Mouse (Mus musculus) layer of hippocampus, adult 8-10 months (tissue): ENCODE data around the gene Dyrk1b. TPM values are rescaled to one million over a fixed set of nuclear protein-coding genes. Genes with fewer than 3 reads are reported as not detected.
"Not testable (repeated sequence)": the region's sequence is repeated elsewhere in the genome, so short reads cannot be mapped to it uniquely, and the experiment has no call there.

Experiments
- DNase-seq, 2 experiments: peaks; one replicate each; pipeline ENCODE4 v3.0.0; 2022; ENCODE audit warnings: low spot score in 2 of 2
- total RNA-seq, 4 experiments: library from RNA; stranded (reverse); gene quantifications; 2 replicates each; pipeline ENCODE4 v1.2.4; 2022

Dyrk1b gene
- total RNA-seq, 4 experiments from 2014 or later: 39.6 to 52.5 (median 46.4) TPM

DNA sequence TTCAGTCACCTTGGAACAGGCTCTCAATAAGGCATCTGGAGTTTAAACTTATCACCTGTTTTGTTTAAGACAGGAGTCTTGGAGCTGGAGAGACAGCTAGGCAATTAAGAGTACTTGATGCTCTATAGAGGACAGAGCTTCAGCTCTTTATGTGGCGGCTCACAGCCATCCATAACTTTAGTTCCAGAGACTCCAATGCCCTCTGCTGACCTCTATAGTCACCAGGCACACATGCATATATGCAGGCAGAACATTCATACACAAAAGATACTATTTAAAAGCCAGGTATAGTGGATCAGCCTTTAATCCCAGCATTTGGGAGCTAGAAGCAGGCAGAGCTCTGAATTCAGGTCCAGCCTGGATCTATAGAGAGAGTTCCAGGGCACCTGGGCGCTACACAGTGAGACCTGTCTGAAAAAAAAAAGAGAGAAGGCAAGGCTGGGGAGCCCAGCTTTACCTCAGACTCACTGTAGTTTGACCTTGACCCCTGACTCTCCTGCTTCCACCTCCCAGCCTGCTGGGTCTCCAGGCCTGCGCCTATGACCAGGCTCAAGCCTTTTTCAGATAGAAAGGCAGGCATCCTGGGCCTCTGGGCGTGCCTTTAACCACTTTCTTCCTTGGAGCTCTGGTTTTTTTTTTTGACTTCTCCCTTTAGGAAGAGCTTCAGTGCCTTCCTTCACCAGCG, 16.3 kb downstream of the Dyrk1b start:
- DNase-seq: no peak

DNA sequence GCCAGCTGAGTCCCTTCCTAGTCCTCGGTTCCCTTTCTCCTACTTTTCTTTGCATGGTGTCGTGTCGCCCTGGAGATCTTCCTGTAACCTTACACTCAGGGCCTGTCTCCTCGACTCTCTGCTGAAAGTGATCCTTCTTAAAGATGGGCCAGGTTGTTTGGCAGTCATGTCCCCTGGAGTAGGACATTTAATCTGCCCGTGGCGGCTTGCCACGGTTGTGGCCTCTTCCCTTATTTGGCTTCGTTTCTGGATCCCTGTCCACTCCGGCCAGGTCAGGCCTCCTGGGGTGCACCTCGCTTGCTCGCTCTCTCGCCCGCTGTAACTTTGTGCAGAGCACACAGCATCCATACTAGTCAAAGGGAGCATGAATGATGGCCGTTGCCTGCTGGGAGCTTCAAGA, 17.3 kb downstream of the Dyrk1b start:
- DNase-seq: no peak

DNA sequence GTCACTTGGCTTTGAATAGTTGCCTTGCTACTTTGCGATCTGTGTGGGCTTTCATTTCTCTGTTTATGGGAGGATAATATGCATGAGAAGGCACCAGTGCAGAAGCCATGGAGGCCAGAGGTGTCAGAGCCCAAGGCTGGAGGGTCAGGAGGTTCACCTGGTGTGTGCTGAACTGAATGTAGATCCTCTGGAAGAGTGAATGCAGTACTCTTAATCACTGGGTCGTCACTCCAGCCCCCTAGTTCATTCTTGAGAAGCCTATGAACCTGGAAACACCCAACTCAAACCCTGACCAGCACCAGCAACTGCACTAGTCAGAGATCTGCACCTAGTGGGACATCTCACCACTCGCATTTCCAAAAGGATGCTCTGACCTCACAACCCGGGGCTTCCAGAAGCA, 19.8 kb downstream of the Dyrk1b start:
- DNase-seq: no peak

DNA sequence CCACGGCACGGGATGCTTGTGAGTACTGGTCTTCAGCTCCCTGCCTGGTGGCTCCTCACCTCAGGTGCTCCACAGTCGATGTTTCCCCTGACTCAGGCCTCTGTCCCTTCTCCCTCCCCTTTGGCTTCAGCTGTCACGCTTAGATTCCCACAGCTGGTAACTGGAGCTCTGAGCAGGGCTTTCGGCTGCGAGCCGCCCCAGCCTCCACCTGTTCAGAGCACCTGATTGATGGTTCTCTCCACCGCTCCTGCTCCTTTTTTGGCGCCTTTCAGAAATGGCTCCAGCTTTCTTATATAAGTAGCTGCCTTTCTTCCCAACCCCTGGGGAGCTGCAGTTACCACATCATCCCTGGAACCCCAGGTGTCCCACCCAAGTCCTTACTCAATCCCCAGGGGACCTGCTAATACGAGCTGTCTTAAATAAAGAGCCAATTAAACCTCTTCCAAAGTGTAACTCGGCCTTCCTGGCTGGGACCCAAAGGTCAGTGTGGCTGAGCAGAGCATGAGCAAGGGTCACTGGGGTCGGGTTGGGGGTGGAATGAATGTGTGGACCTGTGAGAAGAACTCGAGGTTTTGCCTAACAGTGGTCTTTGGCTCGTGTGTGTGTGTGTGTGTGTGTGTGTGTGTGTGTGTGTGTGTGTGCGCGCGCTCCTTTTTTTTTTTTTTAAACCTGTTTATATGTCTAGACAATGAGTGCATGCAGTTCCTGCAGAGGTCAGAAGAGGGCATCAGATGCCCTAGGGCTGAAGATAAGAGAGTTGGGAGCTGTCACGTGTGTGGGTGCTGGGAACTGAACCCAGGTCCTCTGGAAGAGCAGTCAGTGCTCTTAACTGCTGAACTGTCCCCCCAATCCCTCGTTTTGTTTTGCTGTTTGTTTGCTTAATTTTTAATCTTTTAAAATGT, 24.2 kb downstream of the Dyrk1b start:
- DNase-seq: no peak

DNA sequence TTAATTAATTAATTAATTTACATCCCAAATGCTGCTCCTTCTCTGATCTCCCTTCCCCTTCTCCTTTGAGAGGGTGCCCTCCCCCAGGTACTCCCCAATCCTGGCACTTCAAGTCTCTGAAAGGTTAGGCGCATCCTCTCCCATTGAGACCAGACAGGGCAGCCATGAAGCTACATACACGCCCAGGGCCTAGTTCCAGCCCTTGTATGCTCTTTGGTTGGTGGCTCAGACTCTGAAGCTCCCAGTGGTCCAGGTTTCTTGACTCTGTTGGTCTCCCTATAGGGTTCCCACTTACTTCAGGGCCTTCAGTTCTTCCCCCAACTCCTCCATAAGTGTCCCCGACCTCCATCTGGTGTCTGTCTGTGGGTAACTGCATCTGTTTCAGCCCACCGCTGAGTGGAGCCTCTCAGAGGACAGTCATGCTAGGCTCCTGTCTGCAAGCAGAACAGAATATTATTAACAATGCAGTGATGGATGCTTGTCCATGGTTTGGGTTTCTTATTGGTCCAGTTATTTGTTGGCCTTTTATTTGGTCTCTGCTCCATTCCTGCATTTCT, 26.9 kb downstream of the Dyrk1b start:
- no peak for DNase-seq

DNA sequence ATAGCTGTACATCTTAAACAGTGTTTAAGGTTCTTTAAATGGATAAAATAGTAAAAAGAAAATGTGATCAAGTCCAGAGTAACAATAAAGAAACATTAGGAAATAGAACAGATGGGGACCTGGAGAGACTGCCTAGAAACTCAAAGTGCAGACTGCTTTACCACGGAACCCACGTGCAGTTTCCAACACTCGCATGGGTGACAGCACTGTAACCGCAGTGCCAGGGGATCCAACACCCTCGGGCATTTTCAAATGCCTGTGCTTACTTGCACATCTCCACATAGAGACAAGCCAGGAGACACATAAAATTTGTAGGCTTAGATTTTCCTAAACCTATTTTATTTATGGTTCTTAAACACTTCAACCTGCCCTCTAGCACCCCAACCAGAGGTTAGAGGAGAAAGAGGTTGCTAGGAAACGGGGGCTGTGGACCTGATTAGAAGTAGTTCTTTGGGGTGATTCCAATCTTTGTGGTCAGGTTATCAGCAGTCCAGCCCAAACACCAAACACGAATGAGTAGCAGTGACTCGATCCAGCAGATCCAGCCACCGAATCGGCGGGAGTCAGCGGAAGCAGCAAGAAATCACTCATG, 29.2 kb downstream of the Dyrk1b start:
- no peak for DNase-seq

DNA sequence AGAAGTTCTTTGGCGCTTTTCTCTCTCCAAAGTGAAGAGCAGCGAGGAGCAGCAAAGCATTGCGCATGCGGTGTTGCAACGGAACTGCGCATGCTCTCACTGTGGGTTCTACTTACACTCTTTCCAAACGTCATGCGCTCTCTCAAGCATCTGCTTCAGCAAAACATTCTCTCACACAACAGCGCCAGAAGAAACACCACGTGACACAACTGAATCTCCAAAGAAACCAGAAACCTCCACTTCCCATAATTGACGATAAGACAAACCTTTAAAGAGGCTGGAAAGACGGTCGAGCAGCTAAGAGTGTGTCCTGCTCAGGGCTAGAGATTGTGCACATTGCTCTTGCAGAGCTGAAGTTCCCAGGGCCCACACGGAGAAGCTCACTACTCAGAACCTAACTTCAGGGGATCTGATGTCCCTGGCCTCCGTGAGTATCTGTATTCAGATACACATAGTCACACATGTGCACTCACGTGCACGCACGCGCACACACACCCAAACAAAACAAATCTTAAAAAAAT, 29.8 kb downstream of the Dyrk1b start:
- peak; percentile 41 to 71 for DNase-seq

DNA sequence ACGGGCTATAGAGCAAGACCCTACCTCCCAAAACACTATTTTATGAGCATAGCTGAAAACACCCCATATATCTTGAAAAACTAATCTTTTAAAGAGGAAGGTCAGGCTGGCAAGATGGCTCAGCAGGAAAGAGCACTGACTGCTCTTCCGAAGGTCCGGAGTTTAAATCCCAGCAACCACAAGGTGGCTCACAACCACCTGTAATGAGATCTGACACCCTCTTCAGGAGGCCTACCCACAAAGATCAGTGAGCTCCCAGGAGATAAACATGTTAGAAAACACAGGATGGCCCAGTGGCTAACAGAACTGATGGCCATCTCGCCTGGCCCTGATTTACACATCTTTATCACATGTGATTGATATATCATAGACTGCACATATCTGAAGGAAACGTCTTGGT, 31.5 kb downstream of the Dyrk1b start:
- DNase-seq: no peak

DNA sequence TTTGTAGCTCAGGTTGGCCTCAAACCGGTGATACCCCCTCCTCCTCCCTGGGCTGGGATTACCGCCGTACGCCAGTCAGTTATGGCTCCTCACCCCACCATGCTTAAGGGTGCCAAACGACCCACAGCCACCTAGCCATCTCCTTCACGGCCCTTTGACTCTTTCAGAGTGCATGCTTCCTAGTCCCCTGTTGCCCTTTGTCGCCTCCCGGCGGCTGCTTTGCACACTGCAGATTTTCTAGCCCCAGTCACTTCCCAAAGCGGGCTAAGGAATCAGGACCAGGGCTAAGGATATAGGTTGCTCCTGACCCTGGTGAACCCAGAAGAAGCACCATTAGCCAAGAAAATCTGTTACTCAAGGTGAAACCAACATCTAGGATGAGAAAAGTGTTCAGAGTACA, 34.9 kb downstream of the Dyrk1b start:
- DNase-seq: peak in 1 of 2 experiments; percentile 40

DNA sequence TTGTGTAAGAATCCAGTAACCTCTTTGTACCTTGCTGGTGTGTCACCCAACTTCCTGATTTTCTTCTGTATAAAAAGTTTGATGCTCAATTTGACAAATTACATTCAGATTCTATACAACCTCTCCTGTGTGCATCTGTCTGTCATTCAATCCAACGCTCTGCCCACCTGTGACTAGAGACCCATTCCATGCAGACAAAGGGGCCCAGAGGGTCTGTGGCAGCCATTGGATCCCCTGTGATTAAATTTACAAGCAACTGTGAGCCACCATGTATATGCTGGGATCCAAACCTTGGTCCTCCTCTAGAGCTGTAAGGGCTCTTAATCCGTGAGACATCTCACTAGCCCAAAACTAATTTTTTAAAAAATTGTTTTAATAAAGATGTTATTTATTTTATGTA, 36.7 kb downstream of the Dyrk1b start:
- DNase-seq: not testable (repeated sequence)

DNA sequence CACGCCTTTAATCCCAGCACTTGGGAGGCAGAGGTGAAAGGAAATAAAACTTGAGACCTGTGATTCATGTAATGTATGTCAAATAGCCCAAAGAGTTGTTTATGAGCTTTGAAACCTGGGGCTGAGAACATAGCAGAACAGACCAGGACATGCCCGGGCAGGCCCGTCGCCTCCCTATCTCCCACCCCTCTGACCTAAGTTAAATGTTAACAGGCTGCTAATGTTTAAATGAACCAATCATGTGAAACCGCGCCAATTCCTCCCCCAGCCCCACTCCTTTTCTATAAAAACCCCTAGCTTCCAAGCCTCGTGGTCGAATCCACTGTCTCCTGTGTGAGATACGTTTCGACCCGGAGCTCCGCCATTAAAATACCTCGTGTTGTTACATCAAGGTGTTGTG, 38.5 kb downstream of the Dyrk1b start:
- DNase-seq: not testable (repeated sequence)

DNA sequence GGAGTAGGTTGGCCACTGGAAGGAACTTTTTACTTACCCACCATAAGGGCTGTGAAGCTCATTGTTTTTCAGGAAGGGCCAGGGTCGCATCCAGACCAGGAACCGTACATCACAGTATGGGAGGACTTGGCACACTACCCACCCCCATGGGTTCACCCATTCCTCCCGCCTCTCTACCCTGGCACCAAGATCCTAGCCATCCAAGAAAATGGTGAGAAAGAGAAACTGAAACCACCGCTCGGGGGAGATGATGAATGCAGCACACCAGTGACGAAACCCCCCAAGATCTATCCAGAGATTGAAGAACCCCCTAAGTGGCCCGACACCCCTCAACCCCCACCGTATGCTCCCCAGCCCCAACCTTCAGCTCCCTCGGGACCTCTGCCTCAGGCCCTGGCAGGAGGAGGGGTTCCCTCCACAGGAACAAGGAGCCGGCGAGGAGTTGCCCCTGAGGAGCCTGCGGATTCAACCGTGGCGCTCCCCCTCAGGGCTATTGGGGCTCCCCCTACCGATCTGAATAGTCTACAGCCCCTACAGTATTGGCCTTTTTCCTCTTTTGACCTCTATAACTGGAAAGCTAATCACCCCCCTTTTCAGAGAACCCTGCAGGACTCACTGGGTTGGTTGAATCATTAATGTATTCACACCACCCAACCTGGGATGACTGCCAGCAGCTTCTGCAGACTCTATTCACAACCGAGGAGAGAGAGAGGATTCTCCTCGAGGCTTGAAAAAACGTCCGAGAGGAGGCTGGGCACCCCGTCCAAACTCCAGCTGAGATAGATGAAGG, 39.9 kb downstream of the Dyrk1b start:
- peak; percentile 49 to 57 for DNase-seq

DNA sequence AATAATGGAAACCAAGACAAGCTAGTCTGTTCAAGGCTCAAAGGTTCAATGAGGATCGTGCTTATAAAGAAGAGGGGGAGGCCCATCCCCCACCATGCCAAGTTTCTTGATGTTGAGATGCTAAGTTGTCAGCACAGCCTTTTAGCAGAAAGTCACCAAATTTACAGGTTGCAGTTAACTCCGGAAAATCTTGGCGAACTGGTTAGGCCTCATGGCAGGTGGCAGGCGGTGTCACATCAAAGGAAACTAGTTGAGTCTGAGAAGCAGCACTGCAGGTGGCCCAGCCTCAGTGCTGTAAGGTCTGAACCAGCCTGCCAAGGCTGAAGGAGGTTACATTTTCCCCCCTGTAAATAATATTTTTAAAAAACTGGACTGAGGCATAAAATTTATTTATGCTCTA, 47.6 kb downstream of the Dyrk1b start:
- not testable (repeated sequence) for DNase-seq

DNA sequence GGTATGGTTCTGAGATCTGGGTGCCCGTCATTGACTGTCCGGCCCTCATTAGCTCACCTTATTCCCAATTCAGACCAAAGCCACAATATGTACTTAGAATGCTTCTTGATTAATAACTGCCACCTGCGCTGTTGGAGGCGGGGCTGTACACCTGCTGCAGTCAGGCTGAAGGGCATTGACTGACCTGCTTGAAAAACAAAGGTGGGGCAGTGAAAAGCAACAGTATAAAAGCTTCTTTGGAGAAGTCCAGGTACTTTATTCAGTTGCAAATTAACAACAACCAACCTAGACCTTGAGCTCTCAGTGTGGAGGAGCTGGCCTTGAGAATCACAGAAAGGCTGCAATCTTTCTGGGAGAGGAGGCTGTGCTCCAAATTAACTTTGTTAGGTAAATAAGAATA, 48.2 kb downstream of the Dyrk1b start:
- not testable (repeated sequence) for DNase-seq

Other genes starting within 250 kb of the Dyrk1b start
- 10 to 100 TPM; 20.2 to 23.6 (median 21.4) TPM for gene Zfp780b, start 200.3 kb upstream of the Dyrk1b start, total RNA-seq
- 1 to 10 TPM; 5.4 to 8.6 (median 6.5) TPM for gene Zfp850, start 165.4 kb upstream of the Dyrk1b start, total RNA-seq
- gene Psmc4, start 129.4 kb upstream of the Dyrk1b start, total RNA-seq: 100 to 1,000 TPM; 130 to 135 (median 134) TPM
- gene Fcgbp, start 108.2 kb upstream of the Dyrk1b start, total RNA-seq: 1 to 10 TPM; 1.3 to 1.8 (median 1.7) TPM
- not detected for gene 9530053A07Rik, start 50.0 kb upstream of the Dyrk1b start, total RNA-seq
- gene Fbl, start 9.8 kb upstream of the Dyrk1b start, total RNA-seq: 10 to 100 TPM; 44.6 to 56.7 (median 54.5) TPM
- gene Eid2, start 88.4 kb downstream of the Dyrk1b start, total RNA-seq: 10 to 100 TPM; 48.7 to 58.6 (median 56.9) TPM
- gene Eid2b, start 98.3 kb downstream of the Dyrk1b start, total RNA-seq: 10 to 100 TPM; 29.9 to 39.5 (median 31.7) TPM
- gene Selenov, start 111.7 kb downstream of the Dyrk1b start, total RNA-seq: under 1 TPM in 2 of 4 experiments, not detected in 2; 0.70 to 0.98 TPM
- gene Dll3, start 122.8 kb downstream of the Dyrk1b start, total RNA-seq: 1 to 10 TPM; 1.1 to 2.2 (median 1.7) TPM
- gene Timm50, start 132.6 kb downstream of the Dyrk1b start, total RNA-seq: 10 to 100 TPM; 41.2 to 54.2 (median 46.0) TPM
- gene Supt5, start 159.3 kb downstream of the Dyrk1b start, total RNA-seq: 100 to 1,000 TPM; 119 to 125 (median 122) TPM
- 100 to 1,000 TPM; 531 to 646 (median 582) TPM for gene Rps16, start 171.2 kb downstream of the Dyrk1b start, total RNA-seq
- 1 to 10 TPM; 5.8 to 7.8 (median 6.5) TPM for gene Plekhg2, start 193.1 kb downstream of the Dyrk1b start, total RNA-seq
- 1 to 10 TPM; 1.8 to 7.9 (median 5.0) TPM for gene Zfp36, start 200.8 kb downstream of the Dyrk1b start, total RNA-seq
- gene Med29, start 213.2 kb downstream of the Dyrk1b start, total RNA-seq: 10 to 100 TPM; 16.0 to 20.2 (median 17.1) TPM
- gene Paf1, start 213.5 kb downstream of the Dyrk1b start, total RNA-seq: 10 to 100 TPM; 72.9 to 77.5 (median 75.4) TPM